7 mouse cellular contexts compared by ENCODE assay signal in genomic region chr5:25497720-25498345, GRCm38 (mm10). TPM values are rescaled to one million over a fixed set of nuclear protein-coding genes. Genes with fewer than 3 reads are reported as not detected.
DNase-seq lines count a peak whose midpoint lies in the region; ATAC-seq lines count a peak whose summit lies in the region.

No protein-coding gene starts in this region.

- H3K9ac ChIP-seq in limb, embryonic 13.5 days = peak overlapping the region; percentile 94
- H3K9ac ChIP-seq in midbrain, embryonic 15.5 days = peak overlapping the region; percentile 82

- WGBS in limb, embryonic 13.5 days = under 1% methylated on average over 78 of the region's 78 CpGs
- WGBS in midbrain, embryonic 15.5 days = under 1% methylated on average over 69 of the region's 78 CpGs

- peak overlapping the region; percentile 92 for H3K4me3 ChIP-seq in limb, embryonic 13.5 days
- H3K4me3 ChIP-seq in midbrain, embryonic 15.5 days = peak overlapping the region; percentile 70

- H3K9me3 ChIP-seq in limb, embryonic 13.5 days = no peaks in the 10 kb centered on the region
- no peaks in the 10 kb centered on the region for H3K9me3 ChIP-seq in midbrain, embryonic 15.5 days

- peak overlapping the region; percentile 74 for H3K4me2 ChIP-seq in limb, embryonic 13.5 days (replicated peaks)
- H3K4me2 ChIP-seq in midbrain, embryonic 15.5 days = peak overlapping the region; percentile 82

- H3K36me3 ChIP-seq in limb, embryonic 13.5 days = no peaks in the 10 kb centered on the region
- no peaks in the 10 kb centered on the region for H3K36me3 ChIP-seq in midbrain, embryonic 15.5 days (replicated peaks)

- peak; percentile 73 for DNase-seq in adrenal gland, postnatal 10 days
- DNase-seq in embryo, embryonic 11.5 days (ENCODE audit: low read depth, low spot score) = peak; percentile 29
- DNase-seq in gastrocnemius, postnatal 25 days = peak; percentile 72
- DNase-seq in kidney, adult 18-20 months = peak; percentile 72
- DNase-seq in spleen, postnatal 4 days (ENCODE audit: low spot score in 2 of 2) = peak; percentile 64 to 83

- H3K4me1 ChIP-seq in limb, embryonic 13.5 days = peaks cover 18% of the 10 kb centered on the region
- peaks cover 22% of the 10 kb centered on the region for H3K4me1 ChIP-seq in midbrain, embryonic 15.5 days

- peak overlapping the region; percentile 98 for H3K27ac ChIP-seq in limb, embryonic 13.5 days
- peak overlapping the region; percentile 100 for H3K27ac ChIP-seq in midbrain, embryonic 15.5 days

- peak; percentile 16 for ATAC-seq in limb, embryonic 13.5 days (ENCODE audit: low FRiP score, low read depth)
- ATAC-seq in midbrain, embryonic 15.5 days (replicated peaks) = peak; percentile 24

- no peaks in the 10 kb centered on the region for H3K27me3 ChIP-seq in limb, embryonic 13.5 days
- H3K27me3 ChIP-seq in midbrain, embryonic 15.5 days (replicated peaks) = no peaks in the 10 kb centered on the region

RNA-seq across cellular contexts. Expression of gene Kmt2c, which starts 0.8 kb away (rescaled TPM):
- 10 to 100 TPM; 40.3 to 58.9 TPM for total RNA-seq in adrenal gland, postnatal 10 days (2021)
- total RNA-seq in gastrocnemius, postnatal 25 days (2021) = 10 to 100 TPM; 27.4 to 29.1 TPM
- polyA plus RNA-seq in limb, embryonic 13.5 days (2015; fragmentation: Nextera tagmentation; extraction: Ambion mirVana) = 13.8 and 15.0 TPM in 2 replicates
- polyA plus RNA-seq in midbrain, embryonic 15.5 days (2015; fragmentation: Nextera tagmentation; extraction: Ambion mirVana) = 20.4 and 20.8 TPM in 2 replicates

RNA-seq across cellular contexts. Expression of gene Cct8l1, which starts 18.0 kb away (rescaled TPM):
- not detected for total RNA-seq in adrenal gland, postnatal 10 days (2021)
- total RNA-seq in gastrocnemius, postnatal 25 days (2021) = under 1 TPM in 1 of 2 experiments, not detected in 1; 0.27 TPM
- polyA plus RNA-seq in limb, embryonic 13.5 days (2015; fragmentation: Nextera tagmentation; extraction: Ambion mirVana) = 0.09 TPM in 1 of 2 replicates, not detected in the other
- not detected in 2 replicates for polyA plus RNA-seq in midbrain, embryonic 15.5 days (2015; fragmentation: Nextera tagmentation; extraction: Ambion mirVana)

Comparison
In these comparisons a context has a peak if more than half of its experiments do, and no peak if none do; other contexts are left out.
1. Peak in every context shown above with its lines: DNase-seq, ATAC-seq, H3K4me3 ChIP-seq and H3K27ac ChIP-seq.